Mouse (Mus musculus) testis, postnatal 14 days (tissue): Measurements from ENCODE around the gene Kif23.

Source experiments
- DNase-seq: peaks from one replicate; pipeline ENCODE4 v3.0.0; 2021; ENCODE audit warnings: low spot score

Gene Kif23

GRCm38 (mm10) chr9:61946623-61947401 is at the start of gene Kif23:
Kif23 (minus strand) TSS chr9:61946774.
- peak; percentile 97 for DNase-seq

GRCm38 (mm10) chr9:61991158-61991557 is 44.6 kb upstream of the Kif23 start:
- no peak for DNase-seq

GRCm38 (mm10) chr9:61990738-61991137 is 44.2 kb upstream of the Kif23 start:
- no peak for DNase-seq

- no peak for DNase-seq
These were observed 39.5 kb upstream of the Kif23 start for GRCm38 (mm10) chr9:61986055-61986454.

GRCm38 (mm10) chr9:61985183-61985863 is 38.7 kb upstream of the Kif23 start:
- DNase-seq, result no peak

- DNase-seq, result no peak
These were observed 36.5 kb upstream of the Kif23 start for GRCm38 (mm10) chr9:61982940-61983620.

- no peak for DNase-seq
These were observed 35.3 kb upstream of the Kif23 start for GRCm38 (mm10) chr9:61981876-61982275.

- DNase-seq, result no peak
These were observed 33.4 kb upstream of the Kif23 start for GRCm38 (mm10) chr9:61979983-61980382.

- no peak for DNase-seq
These were observed 30.8 kb upstream of the Kif23 start for GRCm38 (mm10) chr9:61977258-61977945.

- no peak for DNase-seq
These were observed 25.5 kb upstream of the Kif23 start for GRCm38 (mm10) chr9:61972031-61972430.

- DNase-seq, result no peak
These were observed 24.5 kb upstream of the Kif23 start for GRCm38 (mm10) chr9:61971045-61971444.

GRCm38 (mm10) chr9:61967357-61967756 is 20.8 kb upstream of the Kif23 start:
- no peak for DNase-seq

GRCm38 (mm10) chr9:61965987-61966386 is 19.4 kb upstream of the Kif23 start:
- DNase-seq, result no peak

GRCm38 (mm10) chr9:61965411-61965930 is 18.9 kb upstream of the Kif23 start:
- peak; percentile 36 for DNase-seq

GRCm38 (mm10) chr9:61963356-61963755 is 16.8 kb upstream of the Kif23 start:
- DNase-seq, result no peak

- no peak for DNase-seq
These were observed 14.6 kb upstream of the Kif23 start for GRCm38 (mm10) chr9:61961181-61961580.

GRCm38 (mm10) chr9:61960753-61961152 is 14.2 kb upstream of the Kif23 start:
- no peak for DNase-seq

GRCm38 (mm10) chr9:61959921-61960569 is 13.5 kb upstream of the Kif23 start:
- no peak for DNase-seq

- DNase-seq, result no peak
These were observed 8.1 kb upstream of the Kif23 start for GRCm38 (mm10) chr9:61954707-61955106.

GRCm38 (mm10) chr9:61952241-61952640 is 5.7 kb upstream of the Kif23 start:
- DNase-seq, result no peak
